Mouse (Mus musculus) frontal cortex, postnatal 25 days (tissue): Measurements from ENCODE around the gene Slc36a3.
A peak's percentile ranks its signal among the peaks of the same experiment; 100 is the strongest.

ENCODE experiments used
- DNase-seq, 2 experiments: peaks; one replicate each; pipeline ENCODE4 v3.0.0; 2022; ENCODE audit warnings: low spot score in 2 of 2

Slc36a3 gene

GRCm38 (mm10) chr11:55151608-55152007, at the start of gene Slc36a3:
Gene Slc36a3, minus strand, starts transcription at chr11:55151708.
- DNase-seq, result no peak

DNA sequence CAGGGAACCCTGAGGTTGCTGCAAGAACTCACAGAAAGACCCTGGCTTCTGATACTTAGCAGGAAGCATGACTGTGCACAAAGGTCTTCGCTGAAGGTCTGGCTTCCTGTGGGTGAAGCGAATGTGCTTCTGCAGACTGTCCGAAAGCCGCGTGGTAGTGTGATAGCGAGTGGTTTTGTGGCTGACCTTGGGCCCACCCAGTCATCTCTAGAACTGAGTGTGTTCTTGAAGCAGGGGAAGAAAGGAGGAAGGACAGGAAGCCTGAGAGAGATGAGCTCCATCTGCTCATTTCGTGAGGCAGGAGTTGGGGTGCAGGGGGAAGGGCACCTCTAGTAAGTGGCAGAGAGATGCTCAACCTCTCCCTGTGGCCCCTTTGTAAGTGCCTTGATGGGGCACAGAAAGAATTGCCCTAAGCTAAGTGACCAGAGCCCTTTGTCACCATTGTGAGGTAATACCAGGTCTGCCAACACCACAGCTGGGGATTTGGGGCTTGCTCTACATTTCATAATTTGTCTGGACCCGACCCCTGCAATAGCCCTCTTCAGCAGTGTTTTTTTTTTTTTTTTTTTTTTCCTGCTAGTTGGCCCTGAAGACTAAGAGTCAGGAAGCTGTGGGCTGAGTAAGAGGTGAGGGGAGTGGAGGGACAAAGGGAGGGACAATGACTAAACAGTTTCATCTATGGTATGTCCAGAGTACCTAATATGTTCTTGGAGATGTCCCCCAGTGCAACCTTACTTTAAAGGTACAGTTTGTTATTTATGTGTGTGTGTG, 46.4 kb upstream of the Slc36a3 start:
- DNase-seq, result no peak

DNA sequence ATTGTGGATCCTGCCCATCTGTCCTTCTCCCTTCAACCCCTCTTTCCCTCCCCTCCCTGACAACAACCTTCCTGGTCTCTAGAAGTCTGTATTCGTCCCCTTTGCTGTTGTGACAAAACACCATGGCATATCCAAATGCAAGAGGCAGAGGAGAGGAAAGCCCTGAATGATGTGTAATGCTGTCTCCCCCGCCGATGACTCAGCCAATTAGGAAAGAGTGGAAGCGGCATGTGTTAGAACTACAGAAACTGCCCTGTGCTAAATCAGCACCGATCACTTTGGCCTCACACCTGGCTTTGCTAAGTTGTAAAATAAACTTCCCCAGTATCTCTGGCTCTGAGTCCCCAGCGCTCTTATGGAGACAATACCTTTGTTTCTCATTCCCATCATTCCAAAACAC, 45.6 kb upstream of the Slc36a3 start:
- DNase-seq, result no peak

- no peak for DNase-seq
These were observed 38.7 kb upstream of the Slc36a3 start for GRCm38 (mm10) chr11:55190216-55190615.

GRCm38 (mm10) chr11:55187777-55188176, 36.3 kb upstream of the Slc36a3 start:
- no peak for DNase-seq

DNA sequence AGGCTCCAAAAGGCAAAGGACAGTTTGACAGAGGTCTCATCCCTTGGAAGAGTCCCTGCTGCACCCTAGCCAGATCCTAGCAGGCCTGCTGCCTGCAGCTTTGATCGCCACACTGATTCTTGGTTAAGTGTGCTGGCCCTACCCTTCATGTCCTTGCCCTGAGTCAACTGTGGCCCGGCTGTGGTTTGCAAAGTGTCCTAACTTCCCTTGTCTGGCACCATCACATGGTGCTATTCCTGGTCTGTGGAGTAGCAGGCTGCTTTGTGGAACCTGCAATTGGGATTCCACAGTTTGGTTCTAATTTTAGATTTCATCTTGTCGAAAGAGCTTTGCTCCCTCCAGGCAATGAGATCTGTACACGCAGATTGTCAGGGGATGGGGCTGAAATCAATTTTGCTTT, 35.8 kb upstream of the Slc36a3 start:
- DNase-seq, result no peak

GRCm38 (mm10) chr11:55184733-55185291, 33.3 kb upstream of the Slc36a3 start, which contains the start of gene Slc36a2:
Gene Slc36a2, minus strand, starts transcription at chr11:55185077.
- DNase-seq, result no peak

GRCm38 (mm10) chr11:55184246-55184645, 32.7 kb upstream of the Slc36a3 start:
- DNase-seq, result no peak

GRCm38 (mm10) chr11:55183124-55183523, 31.6 kb upstream of the Slc36a3 start:
- DNase-seq, result no peak

GRCm38 (mm10) chr11:55179856-55180255, 28.3 kb upstream of the Slc36a3 start:
- no peak for DNase-seq

GRCm38 (mm10) chr11:55178830-55179229, 27.3 kb upstream of the Slc36a3 start:
- DNase-seq, result no peak

DNA sequence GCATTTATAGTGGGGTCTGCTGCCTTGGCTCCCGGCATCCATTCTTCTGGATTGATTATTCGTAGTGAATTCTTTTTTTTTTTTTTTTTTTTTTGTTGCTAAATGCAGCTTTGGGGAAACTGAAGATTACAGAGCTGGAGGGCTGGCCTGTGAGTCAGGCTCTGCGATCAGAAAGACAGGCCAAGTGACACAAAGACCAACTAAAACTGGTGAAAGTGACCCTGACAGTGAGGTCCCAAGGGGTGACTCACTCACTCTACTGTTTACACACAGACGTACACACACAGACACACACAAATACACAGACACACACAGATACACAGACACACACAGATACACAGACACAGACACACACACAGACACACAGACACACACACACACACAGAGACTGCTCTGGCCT, 19.0 kb upstream of the Slc36a3 start:
- no peak for DNase-seq

DNA sequence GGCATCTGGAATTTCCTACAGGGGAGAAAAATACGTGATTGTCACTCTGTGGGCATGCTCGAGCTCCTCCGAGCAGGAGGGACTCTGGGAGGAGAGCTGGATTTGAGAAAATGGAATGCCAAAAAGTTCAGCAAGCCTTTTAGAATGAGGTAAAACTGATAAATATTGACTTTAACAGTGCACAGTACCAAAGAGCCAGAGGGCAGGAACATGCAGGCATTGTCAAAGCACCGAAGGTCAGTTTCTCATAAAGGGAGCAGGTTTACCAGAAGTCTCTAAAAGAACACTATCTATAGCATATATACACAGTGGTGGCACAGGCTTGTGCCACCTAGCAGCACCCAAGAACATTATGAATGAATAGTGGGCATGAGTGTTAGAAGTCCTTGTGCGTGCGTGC, 17.4 kb upstream of the Slc36a3 start:
- DNase-seq, result no peak

DNA sequence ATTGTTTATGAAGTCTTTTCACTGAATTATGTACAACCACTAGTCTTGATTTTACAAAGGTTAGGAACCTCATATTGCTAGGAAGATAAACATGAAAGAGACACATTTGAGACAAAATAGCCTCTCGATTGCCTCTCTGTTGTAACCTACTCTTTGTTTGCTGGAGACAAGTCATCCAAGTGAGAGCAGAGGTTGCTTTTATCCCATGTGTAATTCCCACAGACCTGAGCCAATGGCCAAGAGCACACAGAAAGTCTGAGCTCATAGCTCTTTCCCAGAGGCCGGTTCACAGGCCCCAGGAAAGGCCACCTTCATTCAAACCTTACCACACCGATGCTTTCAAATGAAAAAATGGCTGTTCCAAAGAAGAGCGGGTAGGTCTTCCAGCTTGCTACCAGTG, 17.0 kb upstream of the Slc36a3 start:
- no peak for DNase-seq

GRCm38 (mm10) chr11:55165748-55166147, 14.2 kb upstream of the Slc36a3 start:
- no peak for DNase-seq

GRCm38 (mm10) chr11:55164723-55165122, 13.2 kb upstream of the Slc36a3 start:
- DNase-seq, result peak; percentile 19 to 31

DNA sequence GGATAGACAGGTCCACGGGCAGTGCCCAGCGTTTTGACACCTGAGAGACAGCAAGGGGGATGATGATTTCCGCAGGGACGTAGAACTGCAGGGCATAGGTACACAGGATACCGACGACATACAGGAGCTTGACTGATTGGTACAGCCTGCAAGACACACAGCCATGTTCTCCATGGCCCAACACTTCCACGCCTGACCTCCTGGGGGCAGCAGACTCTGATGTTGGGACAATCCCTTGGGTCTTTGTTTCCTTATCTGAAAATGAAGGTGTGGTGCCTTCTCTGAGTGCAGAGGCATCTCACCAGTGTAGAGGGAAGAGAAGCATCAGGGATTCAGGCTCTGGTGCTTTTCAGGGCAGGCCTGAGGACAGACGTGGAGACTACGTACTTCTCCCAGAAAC, 11.2 kb upstream of the Slc36a3 start:
- DNase-seq, result peak; percentile 48 to 51

DNA sequence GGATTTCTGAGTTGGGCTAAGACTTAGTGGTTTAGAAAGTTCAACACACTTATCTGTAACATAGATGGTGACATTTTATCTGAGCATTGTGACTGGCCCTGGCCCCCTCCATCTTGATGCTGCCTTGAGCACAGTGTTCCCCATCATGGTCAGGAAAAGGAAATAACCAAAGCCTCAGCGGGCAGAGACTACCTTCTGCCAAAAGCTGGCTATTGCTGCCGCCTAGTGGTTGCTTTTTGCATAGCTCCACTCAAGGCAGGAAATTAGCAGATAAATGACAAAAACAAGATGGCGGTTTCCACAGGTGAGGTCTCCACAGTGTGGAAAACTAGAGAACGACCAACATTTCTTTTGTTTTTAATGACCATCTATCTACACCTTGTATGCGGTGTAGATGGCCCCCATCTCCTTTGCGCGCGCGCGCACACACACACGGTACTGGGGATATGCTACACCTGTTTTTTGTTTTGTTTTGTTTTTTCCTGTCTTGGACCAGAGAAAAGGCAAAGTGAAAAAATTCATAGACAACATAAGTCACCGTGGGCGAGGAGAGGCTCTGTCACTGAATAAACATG, 7.4 kb upstream of the Slc36a3 start:
- peak; percentile 79 to 91 for DNase-seq

DNA sequence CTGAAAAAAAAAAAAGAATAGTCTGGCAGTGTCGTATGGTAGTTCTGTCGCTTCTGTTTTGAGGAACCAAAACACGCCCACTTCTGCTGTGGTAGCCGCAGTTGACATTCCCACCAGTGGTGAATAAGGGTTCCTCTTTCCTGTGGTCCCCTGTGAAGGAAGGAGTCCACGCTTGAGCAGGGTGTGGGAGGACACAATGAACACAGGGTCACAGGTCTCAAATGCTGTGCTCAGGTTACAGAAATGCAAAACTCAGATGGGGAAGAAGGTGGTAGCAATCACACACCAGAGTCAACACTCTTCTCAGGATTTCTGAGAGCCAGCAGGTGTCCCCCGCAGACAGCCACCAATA, 3.5 kb upstream of the Slc36a3 start:
- no peak for DNase-seq

GRCm38 (mm10) chr11:55154398-55155069, 3.0 kb upstream of the Slc36a3 start:
- DNase-seq, result no peak

DNA sequence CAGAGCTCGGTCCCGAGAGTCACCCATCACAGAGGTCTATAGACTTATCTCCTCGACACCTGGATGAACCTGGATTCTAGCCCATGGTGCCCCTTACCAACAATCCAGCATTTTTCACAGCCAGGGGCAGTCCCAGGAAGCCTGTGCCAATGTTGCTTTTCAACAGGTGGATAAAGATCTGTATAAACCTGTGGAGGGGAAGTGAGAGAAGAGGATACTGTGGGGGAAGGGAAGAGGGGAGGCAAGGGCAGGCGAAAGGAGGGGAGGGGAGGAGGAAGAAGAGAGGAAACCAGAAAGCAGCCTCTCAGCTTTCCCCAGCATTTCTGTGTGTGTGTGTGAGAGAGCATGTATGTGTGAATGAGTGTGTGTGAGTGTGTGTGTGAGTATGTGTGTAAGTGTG, 3.0 kb downstream of the Slc36a3 start:
- no peak for DNase-seq

- no peak for DNase-seq
These were observed 4.1 kb downstream of the Slc36a3 start for GRCm38 (mm10) chr11:55147423-55147822.

GRCm38 (mm10) chr11:55146855-55147254, 4.7 kb downstream of the Slc36a3 start:
- no peak for DNase-seq
